ENCODE assay signal across 8 mouse cellular contexts in the genomic region with DNA sequence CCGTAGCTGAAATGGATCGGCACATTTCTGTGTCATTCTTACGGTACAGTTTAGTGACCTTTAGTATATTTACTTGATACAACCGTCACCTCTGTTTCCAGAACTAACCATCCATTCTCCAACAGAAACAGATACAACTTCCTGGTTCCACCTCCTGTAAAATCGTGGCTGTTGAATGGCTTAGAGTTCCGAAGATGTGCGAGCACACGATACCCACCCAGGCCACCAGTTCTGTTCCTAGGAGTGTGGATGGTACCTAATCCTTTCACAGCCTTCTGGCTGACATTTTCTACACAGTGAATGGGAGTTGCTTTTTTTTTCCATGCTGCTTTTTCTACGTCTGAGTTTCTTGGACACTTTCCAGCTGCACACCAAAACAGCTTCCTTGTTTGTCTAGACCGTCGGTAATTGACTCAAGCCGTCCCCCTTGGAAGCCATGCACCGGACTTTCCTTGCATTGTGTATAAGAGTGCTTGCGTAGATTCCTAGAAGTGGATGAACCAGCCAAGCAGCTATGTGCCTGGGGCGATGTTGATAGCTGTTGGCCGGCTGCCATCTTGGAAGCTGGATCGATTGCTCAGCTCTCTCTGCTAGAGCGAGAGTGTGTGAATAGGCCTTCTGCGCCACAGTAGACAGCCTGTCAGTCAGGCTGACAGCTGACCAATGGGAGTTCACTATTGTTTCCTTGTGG. TPM values are rescaled to one million over a fixed set of nuclear protein-coding genes. Genes with fewer than 3 reads are reported as not detected.
DNase-seq lines count a peak whose midpoint lies in the region; ATAC-seq and TF ChIP-seq lines count a peak whose summit lies in the region.

No protein-coding gene starts in this region.

- TF ChIP-seq POLR2A in lung, adult 2 months (IDR thresholded peaks at IDR 0.05; ENCODE audit: borderline replicate concordance, extremely low read depth, low read depth, low read length) = peak; percentile 40; the same call in 1 of the 2 replicates

- peaks cover 43% of the 10 kb centered on the region for H3K4me1 ChIP-seq in G1E (ENCODE audit: insufficient read depth, low read depth, low read length)
- H3K4me1 ChIP-seq in forebrain, embryonic 15.5 days = peaks cover 28% of the 10 kb centered on the region
- H3K4me1 ChIP-seq in lung, adult 2 months (ENCODE audit: control insufficient read depth, insufficient read depth, low read length) = peaks cover 7% of the 10 kb centered on the region; the same call in 1 of the 2 replicates
- H3K4me1 ChIP-seq in neural tube, embryonic 15.5 days = peaks cover 36% of the 10 kb centered on the region

- H3K9ac ChIP-seq in forebrain, embryonic 15.5 days (replicated peaks) = peak overlapping the region; percentile 84
- peak overlapping the region; percentile 93 for H3K9ac ChIP-seq in neural tube, embryonic 15.5 days (replicated peaks)

- H3K27ac ChIP-seq in forebrain, embryonic 15.5 days (replicated peaks) = peak overlapping the region; percentile 98
- H3K27ac ChIP-seq in layer of hippocampus, adult 2 months = peak overlapping the region; percentile 96
- H3K27ac ChIP-seq in neural tube, embryonic 15.5 days (replicated peaks) = peak overlapping the region; percentile 98

- H3K4me3 ChIP-seq in G1E (ENCODE audit: low read depth, low read length) = peak overlapping the region; percentile 77
- H3K4me3 ChIP-seq in forebrain, embryonic 15.5 days = peak overlapping the region; percentile 64
- H3K4me3 ChIP-seq in layer of hippocampus, adult 2 months = peak overlapping the region; percentile 75
- H3K4me3 ChIP-seq in lung, adult 2 months (replicated peaks; ENCODE audit: extremely low read depth, low read depth, low read length) = peak overlapping the region; percentile 60
- peak overlapping the region; percentile 55 for H3K4me3 ChIP-seq in neural tube, embryonic 15.5 days (replicated peaks)

- peaks cover 33% of the 10 kb centered on the region for H3K27me3 ChIP-seq in G1E (ENCODE audit: insufficient read depth, low read length)
- H3K27me3 ChIP-seq in forebrain, embryonic 15.5 days = no peaks in the 10 kb centered on the region
- H3K27me3 ChIP-seq in neural tube, embryonic 15.5 days (replicated peaks) = no peaks in the 10 kb centered on the region

- peaks cover 27% of the 10 kb centered on the region for H3K36me3 ChIP-seq in G1E (replicated peaks)
- peaks cover 2% of the 10 kb centered on the region; the same call in 1 of the 2 replicates for H3K36me3 ChIP-seq in forebrain, embryonic 15.5 days
- H3K36me3 ChIP-seq in neural tube, embryonic 15.5 days = peaks cover 10% of the 10 kb centered on the region

- 2% methylated on average over 19 of the region's 19 CpGs for WGBS in forebrain, embryonic 15.5 days
- under 1% methylated on average over 19 of the region's 19 CpGs for WGBS in lung, adult 2 months
- WGBS in neural tube, embryonic 15.5 days = 4% methylated on average over 19 of the region's 19 CpGs

- DNase-seq in G1E (ENCODE audit: low spot score) = peak; percentile 72
- DNase-seq in cerebellum, adult 18-20 months = peak; percentile 74 to 77
- DNase-seq in heart, postnatal 36 days = peak; percentile 85 to 86
- peak; percentile 81 to 91 for DNase-seq in layer of hippocampus, adult 2 months (ENCODE audit: low spot score in 2 of 2)
- DNase-seq in lung, adult 2 months = peak; percentile 88
- DNase-seq in thymus, postnatal 14 days = peak; percentile 39

- H3K9me3 ChIP-seq in G1E (replicated peaks) = no peaks in the 10 kb centered on the region
- H3K9me3 ChIP-seq in forebrain, embryonic 15.5 days = no peaks in the 10 kb centered on the region
- H3K9me3 ChIP-seq in neural tube, embryonic 15.5 days (replicated peaks) = no peaks in the 10 kb centered on the region

- intact Hi-C loops in heart, postnatal 36 days (cut with DNase I) = loop anchor here (5.0 kb wide), 1 partner anchor 167 kb away; no protein-coding TSS in a partner anchor

- TF ChIP-seq CTCF in G1E (IDR thresholded peaks at IDR 0.05; ENCODE audit: low read depth, low read length) = no peak
- TF ChIP-seq CTCF in layer of hippocampus, adult 2 months (conservative IDR thresholded peaks at IDR 0.05) = no peak
- no peak for TF ChIP-seq CTCF in lung, adult 2 months (IDR thresholded peaks at IDR 0.05; ENCODE audit: insufficient read depth, low read length)

- peak overlapping the region; percentile 60 for H3K4me2 ChIP-seq in forebrain, embryonic 15.5 days (replicated peaks)
- H3K4me2 ChIP-seq in neural tube, embryonic 15.5 days = peak overlapping the region; percentile 71

- ATAC-seq in G1E (ENCODE audit: extremely low read depth, insufficient number of reproducible peaks, low FRiP score, poor library complexity, severe bottlenecking) = peak; percentile 12
- peak; percentile 66 for ATAC-seq in forebrain, embryonic 15.5 days (replicated peaks)
- ATAC-seq in neural tube, embryonic 15.5 days (ENCODE audit: low FRiP score) = 0 out of 2 replicates have a peak, but pooled peaks have one; percentile 6

RNA-seq across cellular contexts. Expression of gene Mvd, which starts 1.0 kb away (rescaled TPM):
- 3.1 and 4.5 TPM in 2 replicates for total RNA-seq in G1E (2014; fragmentation: Nextera tagmentation)
- 33.3 and 38.6 TPM in 2 replicates for total RNA-seq in G1E (2017)
- polyA plus RNA-seq in G1E (2012) = 25.8 and 26.4 TPM in 2 replicates
- polyA plus RNA-seq in forebrain, embryonic 15.5 days (2015; fragmentation: Nextera tagmentation; extraction: Ambion mirVana) = 50.3 and 51.7 TPM in 2 replicates
- total RNA-seq in heart, postnatal 36 days (2021) = 1 to 10 TPM; 4.5 to 5.5 TPM
- 10 to 100 TPM; 16.7 to 17.6 TPM for total RNA-seq in layer of hippocampus, adult 2 months (2021)
- polyA plus RNA-seq in lung, adult 2 months (2012; rRNA removed) = 27.4 and 31.9 TPM in 2 replicates
- 65.9 and 73.2 TPM in 2 replicates for polyA plus RNA-seq in neural tube, embryonic 15.5 days (2015; fragmentation: Nextera tagmentation; extraction: Ambion mirVana)

RNA-seq across cellular contexts. Expression of gene Cyba, which starts 11.5 kb away (rescaled TPM):
- total RNA-seq in G1E (2014; fragmentation: Nextera tagmentation) = 93.6 and 103 TPM in 2 replicates
- total RNA-seq in G1E (2017) = 57.2 and 69.2 TPM in 2 replicates
- polyA plus RNA-seq in G1E (2012) = 368 and 426 TPM in 2 replicates
- 30.1 and 32.8 TPM in 2 replicates for polyA plus RNA-seq in forebrain, embryonic 15.5 days (2015; fragmentation: Nextera tagmentation; extraction: Ambion mirVana)
- total RNA-seq in heart, postnatal 36 days (2021) = 10 to 100 TPM; 40.4 to 42.1 TPM
- 10 to 100 TPM in 1 of 2 experiments, 1 to 10 TPM in 1; 10.0 to 10.7 TPM for total RNA-seq in layer of hippocampus, adult 2 months (2021)
- polyA plus RNA-seq in lung, adult 2 months (2012; rRNA removed) = 294 and 407 TPM in 2 replicates
- polyA plus RNA-seq in neural tube, embryonic 15.5 days (2015; fragmentation: Nextera tagmentation; extraction: Ambion mirVana) = 46.0 and 94.9 TPM in 2 replicates

RNA-seq across cellular contexts. Expression of gene Snai3, which starts 16.3 kb away (rescaled TPM):
- not detected in 2 replicates for total RNA-seq in G1E (2014; fragmentation: Nextera tagmentation)
- total RNA-seq in G1E (2017) = not detected in 2 replicates
- not detected in 2 replicates for polyA plus RNA-seq in G1E (2012)
- not detected in 2 replicates for polyA plus RNA-seq in forebrain, embryonic 15.5 days (2015; fragmentation: Nextera tagmentation; extraction: Ambion mirVana)
- 1 to 10 TPM; 2.2 to 5.0 TPM for total RNA-seq in heart, postnatal 36 days (2021)
- not detected for total RNA-seq in layer of hippocampus, adult 2 months (2021)
- polyA plus RNA-seq in lung, adult 2 months (2012; rRNA removed) = 1.4 and 1.5 TPM in 2 replicates
- polyA plus RNA-seq in neural tube, embryonic 15.5 days (2015; fragmentation: Nextera tagmentation; extraction: Ambion mirVana) = 0.12 and 1.1 TPM in 2 replicates

RNA-seq across cellular contexts. Expression of gene Il17c, which starts 22.4 kb away (rescaled TPM):
- not detected in 2 replicates for total RNA-seq in G1E (2014; fragmentation: Nextera tagmentation)
- total RNA-seq in G1E (2017) = not detected in 2 replicates
- not detected in 2 replicates for polyA plus RNA-seq in G1E (2012)
- not detected in 2 replicates for polyA plus RNA-seq in forebrain, embryonic 15.5 days (2015; fragmentation: Nextera tagmentation; extraction: Ambion mirVana)
- total RNA-seq in heart, postnatal 36 days (2021) = not detected
- total RNA-seq in layer of hippocampus, adult 2 months (2021) = not detected
- 0.18 and 0.62 TPM in 2 replicates for polyA plus RNA-seq in lung, adult 2 months (2012; rRNA removed)
- polyA plus RNA-seq in neural tube, embryonic 15.5 days (2015; fragmentation: Nextera tagmentation; extraction: Ambion mirVana) = not detected in 2 replicates

RNA-seq across cellular contexts. Expression of gene Rnf166, which starts 31.7 kb away (rescaled TPM):
- 28.0 and 45.3 TPM in 2 replicates for total RNA-seq in G1E (2014; fragmentation: Nextera tagmentation)
- 18.6 and 29.4 TPM in 2 replicates for total RNA-seq in G1E (2017)
- 29.5 and 33.3 TPM in 2 replicates for polyA plus RNA-seq in G1E (2012)
- polyA plus RNA-seq in forebrain, embryonic 15.5 days (2015; fragmentation: Nextera tagmentation; extraction: Ambion mirVana) = 40.2 and 44.8 TPM in 2 replicates
- 10 to 100 TPM; 37.3 to 40.0 TPM for total RNA-seq in heart, postnatal 36 days (2021)
- total RNA-seq in layer of hippocampus, adult 2 months (2021) = 10 to 100 TPM; 32.7 to 39.5 TPM
- polyA plus RNA-seq in lung, adult 2 months (2012; rRNA removed) = 83.8 and 93.2 TPM in 2 replicates
- polyA plus RNA-seq in neural tube, embryonic 15.5 days (2015; fragmentation: Nextera tagmentation; extraction: Ambion mirVana) = 34.9 and 36.8 TPM in 2 replicates

Comparison
In these comparisons a context has a peak if more than half of its experiments do, and no peak if none do; other contexts are left out.
1. Peak in every context shown above with its lines: DNase-seq, ATAC-seq, H3K4me3 ChIP-seq and H3K27ac ChIP-seq.
2. ATAC-seq: peak in every context shown above with its lines; median percentile 66 in forebrain, embryonic 15.5 days; 12 in G1E; 6 in neural tube, embryonic 15.5 days.